Mouse (Mus musculus) ES-Bruce4 (cell line): Measurements from ENCODE around the gene Dmpk.

ENCODE experiments used
- CTCF ChIP-seq: IDR thresholded peaks from one replicate; pipeline ENCODE4 v1.8.1; 2011; ENCODE audit warnings: low read depth, low read length
- EP300 ChIP-seq: IDR thresholded peaks from 2 replicates; pipeline ENCODE4 v1.6.1; 2011; ENCODE audit warnings: low read depth, low read length; ENCODE audit not compliant: insufficient read depth
- POLR2A ChIP-seq: IDR thresholded peaks from one replicate; pipeline ENCODE4 v1.8.1; 2011; ENCODE audit warnings: low read length; ENCODE audit not compliant: insufficient read depth

- TF ChIP-seq CTCF (no peak), POLR2A (no peak), EP300 (no peak)
These were observed 15.7 kb upstream of the Dmpk start for GRCm38 (mm10) chr7:19067935-19068334.
